Mouse (Mus musculus) midbrain, embryonic 10.5 days (tissue): Measurements from ENCODE around the gene Pdxdc1. TPM values are rescaled to one million over a fixed set of nuclear protein-coding genes. Genes with fewer than 3 reads are reported as not detected.

Source experiments
- DNase-seq: peaks from one replicate; pipeline ENCODE4 v3.0.0-alpha.2; 2017; ENCODE audit warnings: low spot score
- H3K27ac ChIP-seq: fragments of 300-500 bp; sonication (generic); replicated peaks from 2 replicates; pipeline ENCODE4 v1.5.1; 2016; ENCODE audit warnings: mild to moderate bottlenecking
- H3K27me3 ChIP-seq: fragments of 300-500 bp; sonication (generic); 2 replicates; pipeline ENCODE4 v1.6.1; 2016; ENCODE audit warnings: low read depth, mild to moderate bottlenecking; ENCODE audit not compliant: poor library complexity, severe bottlenecking
- H3K36me3 ChIP-seq: fragments of 300-500 bp; sonication (generic); 2 replicates; pipeline ENCODE4 v1.6.1; 2016; ENCODE audit warnings: mild to moderate bottlenecking, moderate library complexity
- H3K4me1 ChIP-seq: fragments of 300-500 bp; sonication (generic); 2 replicates; pipeline ENCODE4 v1.6.1; 2016
- H3K4me3 ChIP-seq: fragments of 300-500 bp; sonication (generic); 2 replicates; pipeline ENCODE4 v1.5.1; 2016; ENCODE audit warnings: mild to moderate bottlenecking, moderate library complexity
- H3K9me3 ChIP-seq: fragments of 300-500 bp; sonication (generic); replicated peaks from 2 replicates; pipeline ENCODE4 v1.6.1; 2016; ENCODE audit warnings: mild to moderate bottlenecking
- WGBS: fragments of 180-500 bp; shearing (Covaris S2); methylation state at CpG from one replicate; pipeline ENCODE4 v1.1.7; 2016; 5-methylcytosine and 5-hydroxymethylcytosine counted together
- polyA plus RNA-seq: library from polyadenylated mRNA; unstranded; fragments of >200 nt; fragmentation: Nextera tagmentation; extraction: Ambion mirVana; gene quantifications from 2 replicates; pipeline ENCODE4 v1.2.1, GENCODE M21; 2016

Pdxdc1 gene
- polyA plus RNA-seq, 1 experiment from 2014 or later = 63.5 TPM

- H3K27me3 ChIP-seq = no peaks in the 10 kb centered on the region
- no peaks in the 10 kb centered on the region for H3K36me3 ChIP-seq
- H3K9me3 ChIP-seq = peaks cover 5% of the 10 kb centered on the region; the same call in 1 of the 2 replicates
- no peak overlapping the region for H3K4me3 ChIP-seq
- WGBS = 88% methylated on average over 6 of the region's 6 CpGs
- no peak overlapping the region for H3K27ac ChIP-seq
- no peak for DNase-seq
- no peaks in the 10 kb centered on the region for H3K4me1 ChIP-seq
Measured at GRCm38 (mm10) chr16:13921063-13921462, 18.1 kb upstream of the Pdxdc1 start.

DNA sequence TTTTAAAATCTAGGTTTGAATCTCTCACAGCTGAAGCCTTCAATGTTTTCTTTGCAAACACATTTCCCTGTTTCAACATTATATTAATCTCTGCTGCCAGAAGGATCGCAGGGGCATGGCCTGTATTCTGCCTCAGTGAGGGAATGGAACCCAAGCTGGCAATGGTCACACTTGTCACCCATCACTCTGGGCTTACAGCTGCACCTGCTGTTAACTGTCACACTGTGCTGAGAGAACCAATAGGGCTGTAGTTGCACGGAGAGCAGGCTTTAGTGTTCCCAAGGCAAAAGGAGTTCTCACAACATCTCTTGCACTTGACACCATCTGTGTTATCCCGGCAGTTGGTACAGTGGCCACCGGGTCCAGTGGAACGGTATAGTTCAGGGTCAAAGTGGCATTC is 17.2 kb upstream of the Pdxdc1 start:
- Histone ChIP-seq H3K4me3 (no peak overlapping the region), H3K9me3 (peaks cover 5% of the 10 kb centered on the region; the same call in 1 of the 2 replicates), H3K36me3 (no peaks in the 10 kb centered on the region), H3K4me1 (no peaks in the 10 kb centered on the region), H3K27ac (no peak overlapping the region), H3K27me3 (no peaks in the 10 kb centered on the region)
- no peak for DNase-seq
- 97% methylated on average over 5 of the region's 5 CpGs for whole genome bisulfite sequencing

- 86% methylated on average over 3 of the region's 3 CpGs for WGBS
- H3K36me3 ChIP-seq = no peaks in the 10 kb centered on the region
- no peak for DNase-seq
- H3K9me3 ChIP-seq = no peaks in the 10 kb centered on the region
- peaks cover 6% of the 10 kb centered on the region for H3K4me1 ChIP-seq
- H3K27me3 ChIP-seq = no peaks in the 10 kb centered on the region
- no peak overlapping the region for H3K4me3 ChIP-seq
- no peak overlapping the region for H3K27ac ChIP-seq
Measured at GRCm38 (mm10) chr16:13907297-13907696, 4.4 kb upstream of the Pdxdc1 start.

DNA sequence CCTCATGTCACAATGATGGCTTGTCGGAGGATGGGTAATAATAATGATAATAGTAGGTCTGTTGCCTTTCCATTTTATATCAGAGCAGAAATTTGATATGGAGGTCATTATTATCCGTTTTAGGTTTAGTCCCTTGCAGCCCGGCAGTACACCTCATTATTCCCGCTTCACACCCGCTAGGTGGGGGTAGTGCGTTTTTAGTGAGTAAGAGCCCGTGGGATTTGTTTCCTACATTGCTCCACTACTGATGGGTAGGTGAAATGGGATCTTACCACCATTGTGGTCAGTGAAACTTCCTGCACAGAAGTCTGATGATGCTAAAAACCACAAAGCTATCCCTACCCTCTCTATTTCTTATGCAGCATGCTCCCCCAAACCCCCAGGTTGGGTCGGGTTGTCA is 557 bp upstream of the Pdxdc1 start:
- H3K36me3 ChIP-seq = no peaks in the 10 kb centered on the region
- peaks cover 17% of the 10 kb centered on the region for H3K4me1 ChIP-seq
- H3K27me3 ChIP-seq = no peaks in the 10 kb centered on the region
- peak overlapping the region; percentile 87 for H3K4me3 ChIP-seq
- no peaks in the 10 kb centered on the region for H3K9me3 ChIP-seq
- H3K27ac ChIP-seq = peak overlapping the region; percentile 89
- 9% methylated on average over 8 of the region's 8 CpGs for WGBS
- DNase-seq = no peak

DNA sequence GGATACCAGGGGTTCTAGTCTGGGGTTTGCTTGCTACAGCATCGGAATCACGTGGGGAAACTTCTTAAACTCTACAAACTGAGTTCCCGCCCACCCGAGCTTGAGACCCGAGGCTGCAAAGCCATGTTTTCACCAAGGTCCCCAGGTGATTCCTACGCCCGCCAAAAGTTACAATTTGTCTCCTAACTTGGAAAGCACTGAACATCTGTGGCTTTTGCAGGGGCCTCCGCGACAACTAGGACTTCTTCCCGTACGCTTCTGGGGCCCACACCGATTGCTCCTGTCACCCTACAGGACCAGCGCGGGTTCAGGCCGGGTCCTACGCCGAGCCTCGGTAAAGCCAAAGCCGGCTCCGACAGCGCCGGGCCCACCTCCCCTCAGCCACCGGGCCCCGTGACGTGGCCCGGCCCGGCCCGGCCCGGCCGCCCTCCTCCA is 517 bp downstream of the Pdxdc1 start:
- DNase-seq = no peak
- 2% methylated on average over 30 of the region's 30 CpGs for WGBS
- Histone ChIP-seq H3K9me3 (no peaks in the 10 kb centered on the region), H3K4me1 (peaks cover 17% of the 10 kb centered on the region), H3K27me3 (no peaks in the 10 kb centered on the region), H3K27ac (peak overlapping the region; percentile 89), H3K36me3 (no peaks in the 10 kb centered on the region), H3K4me3 (peak overlapping the region; percentile 87)

DNA sequence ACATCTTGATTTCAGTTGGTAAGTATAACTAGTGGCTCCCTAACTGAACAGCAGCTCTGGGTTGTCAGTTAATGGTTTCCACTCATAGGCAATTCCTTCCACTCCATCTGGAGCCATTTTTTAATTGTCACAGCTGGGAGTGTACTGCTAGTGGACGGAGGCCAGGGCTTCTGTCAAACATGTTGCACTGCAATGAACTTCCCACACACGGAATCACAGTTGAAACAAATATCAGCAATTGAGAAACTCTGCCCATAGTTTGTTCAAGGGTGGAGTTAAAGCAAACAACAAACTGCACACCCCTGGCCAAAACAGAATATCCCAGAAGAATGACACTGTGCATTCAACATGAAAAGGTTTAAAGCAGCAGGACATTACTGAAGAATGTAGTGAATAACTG is 4.0 kb downstream of the Pdxdc1 start:
- peaks cover 17% of the 10 kb centered on the region for H3K4me1 ChIP-seq
- no peaks in the 10 kb centered on the region for H3K27me3 ChIP-seq
- 86% methylated on average over 2 of the region's 2 CpGs for WGBS
- no peaks in the 10 kb centered on the region for H3K9me3 ChIP-seq
- H3K4me3 ChIP-seq = no peak overlapping the region
- no peaks in the 10 kb centered on the region for H3K36me3 ChIP-seq
- no peak for DNase-seq
- no peak overlapping the region for H3K27ac ChIP-seq

GRCm38 (mm10) chr16:13896357-13896756 is 6.6 kb downstream of the Pdxdc1 start:
- H3K4me3 ChIP-seq = no peak overlapping the region

DNA sequence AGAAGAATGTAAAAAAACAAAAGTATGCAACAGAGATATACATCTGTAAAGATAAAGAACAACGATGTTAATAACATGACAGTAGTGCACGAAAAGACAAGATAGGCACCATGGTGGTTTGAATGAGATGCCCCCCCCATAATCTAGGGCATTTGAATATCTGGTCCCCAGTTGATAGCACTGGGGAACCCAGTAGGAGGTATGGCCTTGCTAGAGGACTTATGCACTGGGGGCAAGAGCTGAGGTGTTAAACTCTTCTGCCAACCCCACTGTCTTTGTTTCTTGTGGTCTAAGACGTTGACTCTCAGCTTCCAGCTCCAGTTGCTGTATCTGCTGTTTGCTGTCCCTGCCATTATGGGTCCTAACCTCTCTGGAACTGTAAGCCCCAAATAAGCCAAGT is 7.2 kb downstream of the Pdxdc1 start:
- 90% methylated on average over 3 of the region's 3 CpGs for WGBS
- no peak for DNase-seq
- no peak overlapping the region for H3K4me3 ChIP-seq
- no peaks in the 10 kb centered on the region for H3K9me3 ChIP-seq
- H3K27me3 ChIP-seq = no peaks in the 10 kb centered on the region
- H3K27ac ChIP-seq = no peak overlapping the region
- no peaks in the 10 kb centered on the region for H3K4me1 ChIP-seq
- H3K36me3 ChIP-seq = no peaks in the 10 kb centered on the region

More at GRCm38 (mm10) chr16:13896357-13896756, 6.6 kb downstream of the Pdxdc1 start:
- H3K27me3 ChIP-seq = no peaks in the 10 kb centered on the region
- H3K4me1 ChIP-seq = peaks cover 2% of the 10 kb centered on the region
- H3K9me3 ChIP-seq = no peaks in the 10 kb centered on the region
- H3K27ac ChIP-seq = no peak overlapping the region
- no peak for DNase-seq
- 87% methylated on average over 3 of the region's 3 CpGs for WGBS
- H3K36me3 ChIP-seq = no peaks in the 10 kb centered on the region

DNA sequence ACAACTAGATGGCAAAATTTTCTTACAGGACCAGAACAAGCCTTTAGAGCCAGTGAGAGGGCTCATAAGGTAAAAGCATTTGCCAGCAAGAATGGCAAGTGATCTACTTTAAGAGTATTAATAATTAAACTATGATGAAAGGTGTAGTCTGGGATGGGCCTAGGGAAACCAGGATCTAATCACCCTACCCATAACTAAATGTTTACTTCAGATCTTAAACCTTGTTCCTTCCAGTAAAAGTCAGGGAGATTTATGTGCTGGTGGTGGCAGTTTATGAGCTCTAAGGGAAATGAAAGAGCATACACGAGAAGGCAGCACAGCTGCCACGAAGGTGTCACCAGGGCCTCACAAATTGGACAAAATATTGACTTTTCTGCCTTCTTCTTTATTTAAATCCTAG is 8.8 kb downstream of the Pdxdc1 start:
- no peak overlapping the region for H3K27ac ChIP-seq
- H3K4me1 ChIP-seq = no peaks in the 10 kb centered on the region
- H3K27me3 ChIP-seq = no peaks in the 10 kb centered on the region
- H3K4me3 ChIP-seq = no peak overlapping the region
- 93% methylated on average over 2 of the region's 2 CpGs for WGBS
- H3K36me3 ChIP-seq = no peaks in the 10 kb centered on the region
- H3K9me3 ChIP-seq = no peaks in the 10 kb centered on the region
- DNase-seq = no peak

GRCm38 (mm10) chr16:13892850-13893249 is 10.1 kb downstream of the Pdxdc1 start:
- Histone ChIP-seq H3K9me3 (no peaks in the 10 kb centered on the region), H3K36me3 (no peaks in the 10 kb centered on the region), H3K27me3 (no peaks in the 10 kb centered on the region), H3K4me1 (no peaks in the 10 kb centered on the region), H3K27ac (no peak overlapping the region), H3K4me3 (no peak overlapping the region)
- no peak for DNase-seq

DNA sequence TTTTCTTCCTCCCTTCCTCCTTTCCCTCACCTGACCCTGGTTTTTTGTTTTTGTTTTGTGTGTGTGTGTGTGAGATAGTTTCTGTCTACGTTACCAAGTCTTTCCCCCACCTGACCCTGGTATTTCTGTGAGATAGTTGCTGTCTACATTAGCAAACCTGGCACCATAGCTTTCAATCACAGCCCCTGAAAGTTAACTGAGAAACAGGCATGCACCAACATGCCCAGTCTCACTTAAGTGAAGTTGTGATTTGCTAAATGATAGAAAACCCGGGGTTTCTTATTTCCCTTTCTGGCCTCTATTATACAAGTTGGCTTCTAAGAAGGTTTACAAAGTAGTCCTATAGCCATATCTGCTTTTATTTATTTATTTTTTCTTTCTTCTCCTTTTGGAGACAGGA is 12.5 kb downstream of the Pdxdc1 start:
- WGBS = 87% methylated on average over 2 of the region's 2 CpGs
- Histone ChIP-seq H3K27ac (no peak overlapping the region), H3K9me3 (no peaks in the 10 kb centered on the region), H3K4me1 (no peaks in the 10 kb centered on the region), H3K4me3 (no peak overlapping the region), H3K36me3 (no peaks in the 10 kb centered on the region), H3K27me3 (no peaks in the 10 kb centered on the region)
- no peak for DNase-seq

GRCm38 (mm10) chr16:13883094-13883774 is 19.7 kb downstream of the Pdxdc1 start:
- 78% methylated on average over 3 of the region's 3 CpGs for WGBS
- peaks cover 10% of the 10 kb centered on the region; the same call in 1 of the 2 replicates for H3K36me3 ChIP-seq
- no peaks in the 10 kb centered on the region for H3K27me3 ChIP-seq
- no peaks in the 10 kb centered on the region for H3K4me1 ChIP-seq
- no peak overlapping the region for H3K27ac ChIP-seq
- no peak overlapping the region for H3K4me3 ChIP-seq
- no peaks in the 10 kb centered on the region for H3K9me3 ChIP-seq
- no peak for DNase-seq

DNA sequence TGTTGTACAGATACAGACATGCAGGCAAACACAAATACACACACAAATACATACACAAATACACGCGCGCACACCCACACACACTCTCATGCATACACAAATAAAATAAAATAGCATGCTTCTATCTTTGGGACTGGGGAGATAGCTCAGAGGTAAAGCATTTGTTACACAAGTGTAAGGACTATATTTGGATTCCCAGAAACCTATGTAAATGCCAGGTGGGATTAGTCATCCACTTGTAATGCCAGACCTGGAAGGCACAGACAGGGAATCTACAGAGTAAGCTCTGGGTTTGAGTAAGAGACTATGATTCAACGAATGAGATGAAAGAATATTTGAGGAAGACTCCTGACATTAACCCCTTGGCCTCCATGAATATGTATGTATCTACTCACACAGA is 27.4 kb downstream of the Pdxdc1 start:
- H3K36me3 ChIP-seq = peaks cover 55% of the 10 kb centered on the region

More for the DNA sequence above, 27.4 kb downstream of the Pdxdc1 start:
- Histone ChIP-seq H3K27me3 (no peaks in the 10 kb centered on the region), H3K4me1 (no peaks in the 10 kb centered on the region), H3K4me3 (no peak overlapping the region), H3K9me3 (no peaks in the 10 kb centered on the region), H3K27ac (no peak overlapping the region)
- DNase-seq = no peak
- WGBS = 96% methylated on average over 4 of the region's 4 CpGs
